Mouse (Mus musculus) granulocyte monocyte progenitor cell, adult 5-6 weeks (primary cell): ENCODE data around the gene Olfr789. TPM values are rescaled to one million over a fixed set of nuclear protein-coding genes. Genes with fewer than 3 reads are reported as not detected.

Experiments
- ATAC-seq: replicated peaks from 2 replicates; pipeline ENCODE4 v1.8.0; 2016; ENCODE audit warnings: mild to moderate bottlenecking, moderate TSS enrichment, inconsistent platforms; ENCODE audit not compliant: poor library complexity, severe bottlenecking
- total RNA-seq, 2 experiments: library from RNA; stranded (forward) in 1 of 2; stranded (reverse) in 1 of 2; fragments of 200-712, 200-1000 nt in 1 of 2; fragments of >200 nt in 1 of 2; fragmentation: Nextera tagmentation in 1 of 2; gene quantifications; 2 replicates each; pipeline ENCODE4 v1.2.3; 2014 to 2017

Olfr789 gene
- total RNA-seq (2014; fragmentation: Nextera tagmentation) (not detected in 2 replicates), total RNA-seq (2017) (not detected in 2 replicates)

DNA sequence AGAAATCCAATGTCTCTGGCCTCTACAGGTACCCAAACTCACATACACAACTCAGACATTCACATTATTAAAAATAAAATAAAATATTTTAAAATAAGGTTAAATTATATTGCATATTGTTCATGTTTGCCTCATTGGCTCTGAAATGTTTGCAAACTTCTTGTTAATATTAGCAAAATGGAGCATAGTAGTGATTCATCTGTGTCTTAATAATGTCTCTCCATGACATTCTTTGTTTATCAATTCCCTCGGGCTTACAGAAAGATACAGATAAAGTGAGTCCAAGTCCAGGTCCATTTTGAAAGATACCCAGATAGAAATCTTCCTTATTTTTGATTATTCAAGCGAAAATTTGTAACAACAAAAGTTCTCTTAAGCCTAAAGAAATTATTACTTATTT, at the start of gene Olfr789:
Gene Olfr789, plus strand, starts transcription at position 301 of the 400 bp plus-strand sequence.
- no peak for ATAC-seq

DNA sequence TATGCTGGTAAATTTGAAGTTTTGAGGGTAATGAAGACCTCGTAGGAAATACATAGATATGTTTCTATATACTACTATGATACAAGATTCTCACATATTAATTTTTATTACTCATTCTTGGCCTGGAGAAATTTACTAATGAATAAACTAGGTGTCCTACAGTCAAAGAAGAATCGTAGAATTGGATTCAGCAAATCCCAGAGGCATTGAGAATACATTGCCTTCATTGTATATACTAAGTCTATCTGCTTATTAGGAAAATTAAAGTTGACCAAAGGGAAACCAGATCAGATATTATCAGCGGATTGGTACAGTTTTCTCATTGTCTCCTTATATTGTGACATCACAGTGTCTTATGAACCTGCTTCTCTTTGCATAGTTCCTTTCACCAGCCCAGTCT, 23.0 kb upstream of the Olfr789 start, which contains the start of gene Olfr787:
Gene Olfr787, plus strand, starts transcription at position 301 of the 400 bp plus-strand sequence.
- no peak for ATAC-seq

DNA sequence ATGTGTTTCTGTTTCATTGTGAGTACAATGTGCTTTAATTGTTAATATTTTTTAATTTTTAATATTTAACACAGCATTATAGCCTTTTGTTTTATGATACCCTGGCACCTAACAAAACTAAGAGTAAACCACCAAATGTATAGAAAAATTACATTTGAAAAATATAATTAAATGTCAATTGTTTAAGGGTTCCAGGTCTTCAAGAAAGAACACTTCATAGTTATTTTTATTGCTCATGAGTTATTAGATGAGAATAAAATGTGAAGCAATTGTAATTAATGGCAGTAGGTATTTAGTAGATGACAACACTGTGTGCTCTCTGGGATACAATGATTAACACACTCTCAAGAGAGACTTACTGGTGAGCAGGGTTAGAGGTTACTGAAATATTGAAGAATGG, 13.9 kb upstream of the Olfr789 start, which contains the start of gene Olfr788:
Gene Olfr788, plus strand, starts transcription at position 301 of the 400 bp plus-strand sequence.
- no peak for ATAC-seq

DNA sequence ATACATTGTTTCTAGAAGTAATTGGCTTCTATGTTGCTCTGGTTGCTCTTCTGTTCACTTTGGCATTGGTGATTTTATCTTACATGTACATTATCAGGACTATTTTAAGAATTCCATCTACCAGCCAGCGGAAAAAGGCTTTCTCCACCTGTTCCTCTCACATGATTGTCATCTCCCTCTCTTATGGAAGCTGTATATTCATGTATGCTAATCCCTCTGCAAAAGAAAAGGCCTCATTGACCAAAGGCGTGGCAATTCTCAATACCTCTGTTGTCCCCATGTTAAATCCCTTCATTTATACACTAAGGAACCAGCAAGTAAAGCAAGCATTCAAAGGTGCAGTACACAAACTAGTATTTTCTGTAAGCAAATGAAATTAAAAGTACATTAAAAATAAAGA, 11.3 kb upstream of the Olfr789 start:
- no peak for ATAC-seq

DNA sequence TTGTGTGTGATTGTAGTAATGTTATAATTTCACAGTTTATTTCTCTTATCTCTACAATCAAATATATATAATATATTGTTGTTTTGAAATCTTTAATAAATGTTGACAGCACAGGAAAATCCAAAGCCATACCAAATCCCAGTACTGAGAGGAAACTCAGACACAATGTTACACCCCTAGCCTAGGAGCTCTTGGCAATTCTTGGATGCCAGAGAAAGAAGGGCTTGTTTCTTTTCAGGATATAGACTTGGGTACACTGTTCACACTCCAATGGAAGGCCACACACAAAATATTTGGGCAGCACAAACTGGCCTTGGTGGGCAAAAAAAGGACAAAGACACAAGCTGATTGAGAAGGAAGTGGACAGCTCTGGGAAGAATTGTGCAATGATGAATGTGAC, 10.8 kb upstream of the Olfr789 start:
- no peak for ATAC-seq

DNA sequence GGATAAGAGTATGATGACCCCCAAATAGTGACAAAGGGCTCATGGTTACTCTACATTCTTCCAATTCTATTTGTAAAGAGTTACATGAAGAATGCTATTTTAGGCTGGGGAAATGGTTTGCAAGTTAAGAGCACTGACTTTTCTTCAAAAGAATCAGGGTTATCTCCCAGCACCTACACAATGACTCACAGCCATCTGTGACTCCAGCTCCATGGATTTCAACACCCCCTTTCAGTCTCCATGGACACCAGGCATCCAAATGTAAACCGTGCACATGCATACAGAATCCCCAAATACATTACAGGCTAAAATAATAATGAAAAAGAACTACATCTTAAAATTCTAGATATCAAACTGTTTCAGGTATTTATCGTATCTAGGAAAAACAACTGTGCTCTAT, 5.5 kb downstream of the Olfr789 start:
- no peak for ATAC-seq

DNA sequence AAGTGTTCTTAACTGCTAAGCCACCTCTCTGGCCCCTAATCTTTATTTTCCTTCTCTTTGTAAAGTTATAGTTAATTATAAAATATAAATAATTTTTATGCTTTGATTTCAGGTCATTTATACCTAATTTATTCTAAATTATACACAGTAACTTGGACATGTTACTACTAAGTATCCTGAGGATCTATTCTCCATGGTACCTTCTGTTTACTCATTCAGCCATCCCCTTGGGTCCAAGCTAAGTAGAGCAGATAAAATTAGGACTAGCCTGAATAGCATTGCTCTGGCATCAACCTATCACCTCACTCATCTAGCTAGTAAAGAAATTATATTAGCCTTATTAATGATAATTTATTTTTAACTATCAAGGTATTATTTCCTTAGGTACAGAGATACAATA, 13.6 kb downstream of the Olfr789 start, which contains the start of gene Olfr790:
Gene Olfr790, plus strand, starts transcription at position 301 of the 400 bp plus-strand sequence.
- no peak for ATAC-seq

DNA sequence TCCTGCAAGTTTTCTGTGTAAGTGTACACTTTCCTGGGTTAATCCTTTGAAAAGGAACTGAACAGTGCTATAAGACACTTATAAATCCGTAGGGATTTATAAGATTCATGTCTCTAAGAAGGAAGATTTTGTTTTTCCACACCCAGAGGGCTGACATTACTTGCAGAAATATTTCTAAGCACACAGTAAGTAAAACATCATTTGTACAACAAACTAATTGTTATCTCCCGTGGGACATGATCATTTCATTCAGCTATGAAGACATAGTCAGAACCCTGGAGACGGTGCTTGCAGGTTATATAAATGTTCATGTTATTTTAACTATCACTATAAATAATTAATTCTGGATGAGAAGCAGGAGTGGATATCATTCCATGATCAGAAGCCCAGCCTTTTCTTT, 36.9 kb downstream of the Olfr789 start, which contains the start of gene Olfr791:
Gene Olfr791, plus strand, starts transcription at position 301 of the 400 bp plus-strand sequence.
- no peak for ATAC-seq

DNA sequence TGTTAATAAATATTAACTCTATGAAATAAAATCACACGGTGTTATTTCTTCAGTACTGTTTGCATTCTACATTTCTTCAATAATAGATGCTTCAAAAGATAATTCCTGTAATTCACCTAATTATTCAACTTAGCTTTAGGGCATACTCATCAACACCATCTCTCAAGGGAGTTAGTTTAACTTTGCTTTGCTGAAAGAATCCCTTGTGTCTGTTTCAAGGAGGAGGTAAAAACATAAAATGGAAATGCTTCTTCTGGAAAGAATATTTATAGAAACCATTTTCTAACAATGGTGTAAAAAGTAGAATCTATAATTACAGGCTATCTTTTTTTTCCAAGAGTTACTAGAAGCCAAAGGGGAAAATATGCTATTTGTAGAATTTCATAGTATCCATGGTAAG, 54.3 kb downstream of the Olfr789 start, which contains the start of gene Olfr792:
Gene Olfr792, plus strand, starts transcription at position 301 of the 400 bp plus-strand sequence.
- no peak for ATAC-seq

Other genes with a start within 250 kb of the Olfr789 start
- not detected in 2 replicates for gene Olfr774, start 248.5 kb upstream of the Olfr789 start, total RNA-seq (2014; fragmentation: Nextera tagmentation)
- gene Olfr774, start 248.5 kb upstream of the Olfr789 start, total RNA-seq (2017): not detected in 2 replicates
- not detected in 2 replicates for gene Olfr775, start 236.3 kb upstream of the Olfr789 start, total RNA-seq (2014; fragmentation: Nextera tagmentation)
- gene Olfr775, start 236.3 kb upstream of the Olfr789 start, total RNA-seq (2017): not detected in 2 replicates
- not detected in 2 replicates for gene Olfr776, start 225.6 kb upstream of the Olfr789 start, total RNA-seq (2014; fragmentation: Nextera tagmentation)
- not detected in 2 replicates for gene Olfr776, start 225.6 kb upstream of the Olfr789 start, total RNA-seq (2017)
- gene Olfr777, start 213.3 kb upstream of the Olfr789 start, total RNA-seq (2014; fragmentation: Nextera tagmentation): not detected in 2 replicates
- gene Olfr777, start 213.3 kb upstream of the Olfr789 start, total RNA-seq (2017): not detected in 2 replicates
- gene Olfr780, start 166.6 kb upstream of the Olfr789 start, total RNA-seq (2014; fragmentation: Nextera tagmentation): not detected in 2 replicates
- gene Olfr780, start 166.6 kb upstream of the Olfr789 start, total RNA-seq (2017): not detected in 2 replicates
- gene Olfr781, start 155.9 kb upstream of the Olfr789 start, total RNA-seq (2014; fragmentation: Nextera tagmentation): not detected in 2 replicates
- gene Olfr781, start 155.9 kb upstream of the Olfr789 start, total RNA-seq (2017): not detected in 2 replicates
- gene Olfr782, start 135.9 kb upstream of the Olfr789 start, total RNA-seq (2014; fragmentation: Nextera tagmentation): not detected in 2 replicates
- not detected in 2 replicates for gene Olfr782, start 135.9 kb upstream of the Olfr789 start, total RNA-seq (2017)
- 0.23 and 0.37 TPM in 2 replicates for gene Olfr784, start 100.7 kb upstream of the Olfr789 start, total RNA-seq (2014; fragmentation: Nextera tagmentation)
- not detected in 2 replicates for gene Olfr784, start 100.7 kb upstream of the Olfr789 start, total RNA-seq (2017)
- not detected in 2 replicates for gene Olfr785, start 79.3 kb upstream of the Olfr789 start, total RNA-seq (2014; fragmentation: Nextera tagmentation)
- gene Olfr785, start 79.3 kb upstream of the Olfr789 start, total RNA-seq (2017): not detected in 2 replicates
- gene Olfr786, start 57.4 kb upstream of the Olfr789 start, total RNA-seq (2014; fragmentation: Nextera tagmentation): not detected in 2 replicates
- not detected in 2 replicates for gene Olfr786, start 57.4 kb upstream of the Olfr789 start, total RNA-seq (2017)
- gene Olfr787, start 22.9 kb upstream of the Olfr789 start, total RNA-seq (2014; fragmentation: Nextera tagmentation): not detected in 2 replicates
- not detected in 2 replicates for gene Olfr787, start 22.9 kb upstream of the Olfr789 start, total RNA-seq (2017)
- gene Olfr788, start 13.8 kb upstream of the Olfr789 start, total RNA-seq (2014; fragmentation: Nextera tagmentation): not detected in 2 replicates
- not detected in 2 replicates for gene Olfr788, start 13.8 kb upstream of the Olfr789 start, total RNA-seq (2017)
- not detected in 2 replicates for gene Olfr790, start 13.7 kb downstream of the Olfr789 start, total RNA-seq (2014; fragmentation: Nextera tagmentation)
- not detected in 2 replicates for gene Olfr790, start 13.7 kb downstream of the Olfr789 start, total RNA-seq (2017)
- gene Olfr791, start 37.0 kb downstream of the Olfr789 start, total RNA-seq (2014; fragmentation: Nextera tagmentation): not detected in 2 replicates
- gene Olfr791, start 37.0 kb downstream of the Olfr789 start, total RNA-seq (2017): not detected in 2 replicates
- not detected in 2 replicates for gene Olfr792, start 54.4 kb downstream of the Olfr789 start, total RNA-seq (2014; fragmentation: Nextera tagmentation)
- not detected in 2 replicates for gene Olfr792, start 54.4 kb downstream of the Olfr789 start, total RNA-seq (2017)
- not detected in 2 replicates for gene Olfr794, start 82.9 kb downstream of the Olfr789 start, total RNA-seq (2014; fragmentation: Nextera tagmentation)
- gene Olfr794, start 82.9 kb downstream of the Olfr789 start, total RNA-seq (2017): not detected in 2 replicates
- gene Olfr796, start 127.8 kb downstream of the Olfr789 start, total RNA-seq (2014; fragmentation: Nextera tagmentation): not detected in 2 replicates
- not detected in 2 replicates for gene Olfr796, start 127.8 kb downstream of the Olfr789 start, total RNA-seq (2017)
- gene Olfr798, start 143.2 kb downstream of the Olfr789 start, total RNA-seq (2014; fragmentation: Nextera tagmentation): not detected in 2 replicates
- gene Olfr798, start 143.2 kb downstream of the Olfr789 start, total RNA-seq (2017): not detected in 2 replicates
- not detected in 2 replicates for gene Olfr799, start 152.7 kb downstream of the Olfr789 start, total RNA-seq (2014; fragmentation: Nextera tagmentation)
- gene Olfr799, start 152.7 kb downstream of the Olfr789 start, total RNA-seq (2017): not detected in 2 replicates
- not detected in 2 replicates for gene Olfr800, start 172.9 kb downstream of the Olfr789 start, total RNA-seq (2014; fragmentation: Nextera tagmentation)
- not detected in 2 replicates for gene Olfr800, start 172.9 kb downstream of the Olfr789 start, total RNA-seq (2017)
- not detected in 2 replicates for gene Olfr801, start 189.1 kb downstream of the Olfr789 start, total RNA-seq (2014; fragmentation: Nextera tagmentation)
- gene Olfr801, start 189.1 kb downstream of the Olfr789 start, total RNA-seq (2017): not detected in 2 replicates
- gene Olfr802, start 203.4 kb downstream of the Olfr789 start, total RNA-seq (2014; fragmentation: Nextera tagmentation): not detected in 2 replicates
- gene Olfr802, start 203.4 kb downstream of the Olfr789 start, total RNA-seq (2017): not detected in 2 replicates
- not detected in 2 replicates for gene Olfr803, start 209.5 kb downstream of the Olfr789 start, total RNA-seq (2014; fragmentation: Nextera tagmentation)
- not detected in 2 replicates for gene Olfr803, start 209.5 kb downstream of the Olfr789 start, total RNA-seq (2017)
- not detected in 2 replicates for gene Olfr804, start 218.5 kb downstream of the Olfr789 start, total RNA-seq (2014; fragmentation: Nextera tagmentation)
- not detected in 2 replicates for gene Olfr804, start 218.5 kb downstream of the Olfr789 start, total RNA-seq (2017)
- not detected in 2 replicates for gene Olfr805, start 244.6 kb downstream of the Olfr789 start, total RNA-seq (2014; fragmentation: Nextera tagmentation)
- not detected in 2 replicates for gene Olfr805, start 244.6 kb downstream of the Olfr789 start, total RNA-seq (2017)